15 mouse cellular contexts compared by ENCODE assay signal in the genomic region with DNA sequence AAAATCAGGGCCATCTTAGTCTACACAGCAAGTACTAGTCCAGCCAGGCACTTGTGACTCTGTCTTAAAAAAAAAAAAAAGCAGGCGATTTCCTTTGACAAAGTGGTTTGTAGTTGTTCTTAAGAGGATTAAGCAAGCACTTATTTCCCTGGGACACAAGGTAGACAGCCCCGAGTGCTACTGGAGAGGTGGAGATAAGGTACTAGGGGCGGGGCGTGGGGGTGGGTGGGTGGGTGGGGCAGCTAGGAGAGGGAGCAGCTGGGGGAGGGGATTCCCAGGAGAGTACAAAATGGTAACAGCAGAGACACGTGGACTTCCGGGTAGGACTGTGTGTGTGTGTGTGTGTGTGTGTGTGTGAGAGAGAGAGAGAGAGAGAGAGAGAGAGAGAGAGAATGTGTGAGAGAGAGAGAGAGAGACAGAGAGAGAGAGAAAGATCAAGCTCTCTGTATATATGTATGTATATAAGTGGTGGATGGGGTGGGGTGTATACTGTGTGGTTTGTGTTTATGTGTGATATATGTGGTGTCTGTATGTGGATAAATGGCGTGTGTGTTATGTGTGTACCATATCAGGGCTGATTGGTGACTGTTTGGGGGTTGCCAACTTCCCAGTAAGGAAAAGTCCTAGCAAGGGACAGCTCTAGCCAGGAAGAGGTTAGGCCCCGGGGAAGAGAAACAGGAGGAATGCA.
A peak's percentile ranks its signal among the peaks of the same experiment; 100 is the strongest.
DNase-seq lines count a peak whose midpoint lies in the region; ATAC-seq and TF ChIP-seq lines count a peak whose summit lies in the region.
"Had no signal": no experiment of that assay in that cellular context is flagged by ENCODE, and none has a peak within 500 bp of the region (broad histone marks: within the 10 kb centered on the region; RNA-seq: fewer than 3 reads in every experiment).

No protein-coding gene starts in this region.

- no peak overlapping the region for H3K27ac ChIP-seq in lung, postnatal 0 days (ENCODE audit: low read length)
- peak overlapping the region; percentile 62; the same call in 1 of the 2 replicates for H3K27ac ChIP-seq in liver, embryonic 12.5 days
- no peak overlapping the region for H3K27ac ChIP-seq in stomach, embryonic 16.5 days (ENCODE audit: low read length)
- H3K27ac ChIP-seq in gastrocnemius, adult 2 months, result no peak overlapping the region
- no peak overlapping the region for H3K27ac ChIP-seq in forebrain, embryonic 13.5 days
- H3K27ac ChIP-seq: hindbrain, embryonic 12.5 days; macrophage; neural tube, embryonic 15.5 days had no signal

- peaks cover 2% of the 10 kb centered on the region; the same call in 1 of the 2 replicates for H3K9me3 ChIP-seq in lung, postnatal 0 days (ENCODE audit: low read length)
- no peaks in the 10 kb centered on the region for H3K9me3 ChIP-seq in liver, embryonic 12.5 days (replicated peaks)
- no peaks in the 10 kb centered on the region for H3K9me3 ChIP-seq in stomach, embryonic 16.5 days (replicated peaks; ENCODE audit: control insufficient read depth, low read length)
- H3K9me3 ChIP-seq in forebrain, embryonic 13.5 days (replicated peaks), result no peaks in the 10 kb centered on the region
- H3K9me3 ChIP-seq: hindbrain, embryonic 12.5 days; neural tube, embryonic 15.5 days had no signal

- no peaks in the 10 kb centered on the region for H3K36me3 ChIP-seq in lung, postnatal 0 days (ENCODE audit: insufficient read depth, low read length)
- H3K36me3 ChIP-seq in liver, embryonic 12.5 days, result no peaks in the 10 kb centered on the region
- H3K36me3 ChIP-seq in stomach, embryonic 16.5 days (ENCODE audit: control insufficient read depth, insufficient read depth, low read length), result no peaks in the 10 kb centered on the region
- H3K36me3 ChIP-seq in forebrain, embryonic 13.5 days (ENCODE audit: poor library complexity, severe bottlenecking), result no peaks in the 10 kb centered on the region
- H3K36me3 ChIP-seq: hindbrain, embryonic 12.5 days; neural tube, embryonic 15.5 days had no signal

- intact Hi-C loops in gastrocnemius, adult 2 months (cut with DNase I), result no loop called here

- 0 out of 2 replicates have a peak, but pooled peaks have one; percentile 29 for TF ChIP-seq EP300 in lung, postnatal 0 days (IDR thresholded peaks at IDR 0.05)

- H3K9ac ChIP-seq in lung, postnatal 0 days (replicated peaks; ENCODE audit: low read depth), result no peak overlapping the region
- H3K9ac ChIP-seq in liver, embryonic 12.5 days, result peak overlapping the region; percentile 25; the same call in 1 of the 2 replicates
- no peak overlapping the region for H3K9ac ChIP-seq in stomach, embryonic 16.5 days (ENCODE audit: low read length)
- no peak overlapping the region for H3K9ac ChIP-seq in forebrain, embryonic 13.5 days
- H3K9ac ChIP-seq: hindbrain, embryonic 12.5 days; neural tube, embryonic 15.5 days had no signal

- peak; percentile 85 for ATAC-seq in lung, postnatal 0 days
- peak; percentile 88 for ATAC-seq in liver, embryonic 12.5 days
- peak; percentile 68 for ATAC-seq in stomach, embryonic 16.5 days (ENCODE audit: insufficient read depth, low FRiP score)
- no peak for ATAC-seq in forebrain, embryonic 13.5 days

- H3K27me3 ChIP-seq in lung, postnatal 0 days (replicated peaks; ENCODE audit: insufficient read depth, low read length), result peaks cover 42% of the 10 kb centered on the region
- peaks cover 41% of the 10 kb centered on the region for H3K27me3 ChIP-seq in liver, embryonic 12.5 days (replicated peaks)
- no peaks in the 10 kb centered on the region for H3K27me3 ChIP-seq in stomach, embryonic 16.5 days (ENCODE audit: control insufficient read depth, insufficient read depth, low read length)
- H3K27me3 ChIP-seq in forebrain, embryonic 13.5 days, result peaks cover 4% of the 10 kb centered on the region; the same call in 1 of the 2 replicates

- no peak overlapping the region for H3K4me2 ChIP-seq in lung, postnatal 0 days (replicated peaks; ENCODE audit: low read depth, low read length)
- H3K4me2 ChIP-seq in liver, embryonic 12.5 days, result peak overlapping the region; percentile 34
- no peak overlapping the region for H3K4me2 ChIP-seq in stomach, embryonic 16.5 days (ENCODE audit: low read depth, low read length)
- no peak overlapping the region for H3K4me2 ChIP-seq in forebrain, embryonic 13.5 days
- H3K4me2 ChIP-seq: hindbrain, embryonic 12.5 days; neural tube, embryonic 15.5 days had no signal

- 39% methylated on average over 6 of the region's 8 CpGs for WGBS in lung, postnatal 0 days
- 17% methylated on average over 8 of the region's 8 CpGs for WGBS in liver, embryonic 12.5 days (ENCODE audit: insufficient replicate concordance)
- 47% methylated on average over 8 of the region's 8 CpGs for WGBS in stomach, embryonic 16.5 days
- 56% methylated on average over 8 of the region's 8 CpGs for WGBS in forebrain, embryonic 13.5 days

- H3K4me3 ChIP-seq in lung, postnatal 0 days (ENCODE audit: low read depth, low read length), result no peak overlapping the region
- no peak overlapping the region for H3K4me3 ChIP-seq in liver, embryonic 12.5 days
- H3K4me3 ChIP-seq in stomach, embryonic 16.5 days (replicated peaks; ENCODE audit: low read length), result no peak overlapping the region
- no peak overlapping the region for H3K4me3 ChIP-seq in gastrocnemius, adult 2 months
- H3K4me3 ChIP-seq in forebrain, embryonic 13.5 days, result no peak overlapping the region
- H3K4me3 ChIP-seq: hindbrain, embryonic 12.5 days; neural tube, embryonic 15.5 days had no signal

- no peaks in the 10 kb centered on the region for H3K4me1 ChIP-seq in lung, postnatal 0 days (ENCODE audit: insufficient read depth, low read depth, low read length)
- peaks cover 33% of the 10 kb centered on the region for H3K4me1 ChIP-seq in liver, embryonic 12.5 days
- 0 out of 2 replicates have a peak, but pooled peaks cover 3% of the 10 kb centered on the region for H3K4me1 ChIP-seq in stomach, embryonic 16.5 days (ENCODE audit: control insufficient read depth, insufficient read depth, low read length)
- H3K4me1 ChIP-seq in forebrain, embryonic 13.5 days, result peaks cover 9% of the 10 kb centered on the region
- H3K4me1 ChIP-seq: neural tube, embryonic 15.5 days had no signal

- no peak for TF ChIP-seq CTCF in lung, postnatal 0 days (IDR thresholded peaks at IDR 0.05)
- TF ChIP-seq CTCF in gastrocnemius, adult 2 months (IDR thresholded peaks at IDR 0.05), result no peak

- peak; percentile 70 for DNase-seq in lung, postnatal 0 days (ENCODE audit: low spot score)
- DNase-seq in lung, postnatal 36 days, result no peak
- DNase-seq in MEL-GATA-1-ER (ENCODE audit: extremely low read depth, low read depth), result peak; percentile 44
- DNase-seq in gastrocnemius, adult 2 months, result no peak
- no peak for DNase-seq in kidney, postnatal 10 days
- DNase-seq: cerebellum, adult 9-10 months; gastrocnemius, postnatal 14 days; kidney, adult 9 months; right cerebral cortex, postnatal 25 days had no signal

Comparison
In these comparisons a context has a peak if more than half of its experiments do, and no peak if none do; other contexts are left out.
1. DNase-seq: peak in lung, postnatal 0 days (single experiment) and MEL-GATA-1-ER (single experiment); none in lung, postnatal 36 days (single experiment), gastrocnemius, adult 2 months (single experiment) and kidney, postnatal 10 days (single experiment).